Mouse (Mus musculus): Measurements from ENCODE around the gene Odf2. TPM values are rescaled to one million over a fixed set of nuclear protein-coding genes. Genes with fewer than 3 reads are reported as not detected.
"Not testable (repeated sequence)": the region's sequence is repeated elsewhere in the genome, so short reads cannot be mapped to it uniquely, and the experiment has no call there.

Gene Odf2
- polyA plus RNA-seq, 1 experiment from 2014 or later, result 33.1 TPM

- H3K9ac ChIP-seq (ENCODE audit: low read depth, low read length), result no peak overlapping the region
- H3K9me3 ChIP-seq (replicated peaks; ENCODE audit: low read length), result no peaks in the 10 kb centered on the region
- no peak overlapping the region for H3K27ac ChIP-seq
- no peak for ATAC-seq (replicated peaks; ENCODE audit: low FRiP score, low read depth)
- no peak for TF ChIP-seq CTCF (IDR thresholded peaks at IDR 0.05; ENCODE audit: low read depth)
- H3K4me1 ChIP-seq (replicated peaks; ENCODE audit: insufficient read depth, low read length), result no peaks in the 10 kb centered on the region
- no peak overlapping the region for H3K4me2 ChIP-seq (ENCODE audit: low read length)
- WGBS, result 89% methylated on average over 1 of the region's 1 CpGs
- peaks cover 85% of the 10 kb centered on the region for H3K36me3 ChIP-seq (ENCODE audit: insufficient read depth, low read length)
- no peak overlapping the region for H3K4me3 ChIP-seq (replicated peaks; ENCODE audit: low read depth, low read length)
- no peaks in the 10 kb centered on the region for H3K27me3 ChIP-seq (ENCODE audit: insufficient read depth, low read length)
- DNase-seq (ENCODE audit: low spot score), result no peak
Measured at GRCm38 (mm10) chr2:29898081-29898480, 9.1 kb downstream of the Odf2 start.

DNA sequence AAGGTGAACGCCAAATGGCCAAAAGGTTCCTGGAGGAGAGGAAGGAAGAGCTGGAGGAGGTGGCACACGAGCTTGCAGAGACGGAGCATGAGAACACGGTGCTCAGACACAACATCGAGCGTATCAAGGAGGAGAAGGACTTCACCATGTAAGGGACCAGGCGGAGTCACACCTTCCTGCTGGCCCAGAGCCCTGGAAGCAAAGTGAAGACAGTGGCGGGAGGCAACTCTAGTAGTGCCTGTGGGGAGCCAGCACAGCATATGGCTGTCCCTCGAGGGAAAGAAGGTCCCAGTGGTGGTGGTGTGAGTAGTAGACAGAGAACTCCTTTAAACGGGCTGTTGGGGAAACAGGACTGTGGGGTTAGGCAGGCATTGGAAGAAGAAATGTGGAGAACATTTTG, 13.2 kb downstream of the Odf2 start:
- ATAC-seq (replicated peaks; ENCODE audit: low FRiP score, low read depth), result no peak
- no peak overlapping the region for H3K4me3 ChIP-seq (replicated peaks; ENCODE audit: low read depth, low read length)
- peaks cover 74% of the 10 kb centered on the region for H3K36me3 ChIP-seq (ENCODE audit: insufficient read depth, low read length)
- H3K27ac ChIP-seq, result no peak overlapping the region
- no peaks in the 10 kb centered on the region for H3K27me3 ChIP-seq (ENCODE audit: insufficient read depth, low read length)
- no peak overlapping the region for H3K4me2 ChIP-seq (ENCODE audit: low read length)
- no peak for TF ChIP-seq CTCF (IDR thresholded peaks at IDR 0.05; ENCODE audit: low read depth)
- no peak overlapping the region for H3K9ac ChIP-seq (ENCODE audit: low read depth, low read length)
- H3K4me1 ChIP-seq (replicated peaks; ENCODE audit: insufficient read depth, low read length), result no peaks in the 10 kb centered on the region
- 87% methylated on average over 10 of the region's 10 CpGs for WGBS
- no peak for DNase-seq (ENCODE audit: low spot score)
- no peaks in the 10 kb centered on the region for H3K9me3 ChIP-seq (replicated peaks; ENCODE audit: low read length)

- not testable (repeated sequence) for ATAC-seq (replicated peaks; ENCODE audit: low FRiP score, low read depth); H3K27me3 ChIP-seq (ENCODE audit: insufficient read depth, low read length); H3K4me2 ChIP-seq (ENCODE audit: low read length); H3K4me1 ChIP-seq (replicated peaks; ENCODE audit: insufficient read depth, low read length); H3K9me3 ChIP-seq (replicated peaks; ENCODE audit: low read length); DNase-seq (ENCODE audit: low spot score); H3K9ac ChIP-seq (ENCODE audit: low read depth, low read length); H3K27ac ChIP-seq; H3K4me3 ChIP-seq (replicated peaks; ENCODE audit: low read depth, low read length)
- H3K36me3 ChIP-seq (ENCODE audit: insufficient read depth, low read length), result peaks cover 49% of the 10 kb centered on the region
- 87% methylated on average over 2 of the region's 2 CpGs for WGBS
Measured at GRCm38 (mm10) chr2:29908171-29908570, 19.1 kb downstream of the Odf2 start.

DNA sequence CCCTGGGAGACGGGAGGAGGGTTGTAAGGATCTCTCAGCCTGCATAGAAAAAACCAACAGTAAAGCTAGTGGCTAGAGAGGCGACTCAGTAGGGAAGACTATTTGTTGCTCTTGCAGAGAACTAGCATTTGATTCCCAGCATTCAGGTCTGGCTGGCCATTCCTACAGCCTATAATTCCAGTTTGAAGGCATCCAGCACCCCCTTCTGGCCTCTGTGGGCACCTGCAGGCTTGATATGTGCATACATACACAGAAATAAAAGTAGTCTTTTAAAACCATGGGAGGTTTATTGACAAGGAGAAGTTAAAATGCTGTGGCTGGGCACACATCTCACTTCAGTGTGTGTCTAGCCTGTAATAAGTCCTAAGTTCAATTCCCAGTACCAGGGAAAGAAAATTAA, 21.0 kb downstream of the Odf2 start:
- peak; percentile 47; the same call in 1 of the 2 replicates for TF ChIP-seq CTCF (IDR thresholded peaks at IDR 0.05; ENCODE audit: low read depth)
- Histone ChIP-seq H3K9me3 (replicated peaks; ENCODE audit: low read length) (no peaks in the 10 kb centered on the region), H3K9ac (ENCODE audit: low read depth, low read length) (no peak overlapping the region), H3K4me1 (replicated peaks; ENCODE audit: insufficient read depth, low read length) (no peaks in the 10 kb centered on the region), H3K36me3 (ENCODE audit: insufficient read depth, low read length) (peaks cover 58% of the 10 kb centered on the region), H3K4me3 (replicated peaks; ENCODE audit: low read depth, low read length) (no peak overlapping the region), H3K27me3 (ENCODE audit: insufficient read depth, low read length) (no peaks in the 10 kb centered on the region), H3K4me2 (ENCODE audit: low read length) (no peak overlapping the region), H3K27ac (no peak overlapping the region)
- WGBS, result 91% methylated on average over 2 of the region's 2 CpGs
- ATAC-seq (replicated peaks; ENCODE audit: low FRiP score, low read depth), result no peak
- DNase-seq (ENCODE audit: low spot score), result peak; percentile 13

DNA sequence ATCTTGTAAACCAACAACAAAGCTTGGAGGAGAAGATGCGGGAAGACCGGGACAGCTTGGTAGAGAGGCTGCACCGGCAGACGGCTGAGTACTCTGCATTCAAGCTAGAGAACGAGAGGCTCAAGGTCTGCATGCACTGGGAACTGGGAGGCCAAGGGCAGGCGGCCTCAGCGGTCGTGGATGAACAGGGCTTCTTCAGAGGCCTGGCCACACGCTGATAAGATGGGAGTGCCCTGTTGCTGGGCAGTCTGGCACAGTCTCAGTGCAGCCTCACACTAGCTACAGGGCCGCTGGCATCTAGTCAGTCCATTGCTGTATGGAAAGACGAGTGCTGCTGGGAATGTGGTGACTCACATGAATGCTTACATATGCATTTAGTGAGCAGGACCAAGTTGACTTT, 28.6 kb downstream of the Odf2 start:
- no peak overlapping the region for H3K4me3 ChIP-seq (replicated peaks; ENCODE audit: low read depth, low read length)
- no peak overlapping the region for H3K27ac ChIP-seq
- H3K4me1 ChIP-seq (replicated peaks; ENCODE audit: insufficient read depth, low read length), result no peaks in the 10 kb centered on the region
- no peak overlapping the region for H3K4me2 ChIP-seq (ENCODE audit: low read length)
- DNase-seq (ENCODE audit: low spot score) (no peak), ATAC-seq (replicated peaks; ENCODE audit: low FRiP score, low read depth) (no peak)
- no peaks in the 10 kb centered on the region for H3K27me3 ChIP-seq (ENCODE audit: insufficient read depth, low read length)
- WGBS, result 92% methylated on average over 11 of the region's 11 CpGs
- no peak overlapping the region for H3K9ac ChIP-seq (ENCODE audit: low read depth, low read length)
- H3K9me3 ChIP-seq (replicated peaks; ENCODE audit: low read length), result no peaks in the 10 kb centered on the region
- no peak for TF ChIP-seq CTCF (IDR thresholded peaks at IDR 0.05; ENCODE audit: low read depth)
- H3K36me3 ChIP-seq (ENCODE audit: insufficient read depth, low read length), result peaks cover 69% of the 10 kb centered on the region

- peak; percentile 64 for DNase-seq (ENCODE audit: low spot score)
- H3K27me3 ChIP-seq (ENCODE audit: insufficient read depth, low read length), result no peaks in the 10 kb centered on the region
Measured at GRCm38 (mm10) chr2:29922011-29922410, 33.0 kb downstream of the Odf2 start.

GRCm38 (mm10) chr2:29926542-29926941, 37.5 kb downstream of the Odf2 start:
- no peak overlapping the region for H3K9ac ChIP-seq (ENCODE audit: low read depth, low read length)
- no peak for TF ChIP-seq CTCF (IDR thresholded peaks at IDR 0.05; ENCODE audit: low read depth)
- H3K27ac ChIP-seq, result no peak overlapping the region
- no peak overlapping the region for H3K4me2 ChIP-seq (ENCODE audit: low read length)
- H3K4me3 ChIP-seq (replicated peaks; ENCODE audit: low read depth, low read length), result no peak overlapping the region
- peak; percentile 53; the same call in 1 of the 2 replicates for ATAC-seq (replicated peaks; ENCODE audit: low FRiP score, low read depth)
- peaks cover 66% of the 10 kb centered on the region for H3K36me3 ChIP-seq (ENCODE audit: insufficient read depth, low read length)
- H3K4me1 ChIP-seq (replicated peaks; ENCODE audit: insufficient read depth, low read length), result no peaks in the 10 kb centered on the region
- H3K27me3 ChIP-seq (ENCODE audit: insufficient read depth, low read length), result no peaks in the 10 kb centered on the region
- DNase-seq (ENCODE audit: low spot score), result peak; percentile 4
- no peaks in the 10 kb centered on the region for H3K9me3 ChIP-seq (replicated peaks; ENCODE audit: low read length)
- WGBS, result 87% methylated on average over 5 of the region's 5 CpGs

More at GRCm38 (mm10) chr2:29922011-29922410, 33.0 kb downstream of the Odf2 start:
- Histone ChIP-seq H3K4me2 (ENCODE audit: low read length) (no peak overlapping the region), H3K9me3 (replicated peaks; ENCODE audit: low read length) (no peaks in the 10 kb centered on the region), H3K27ac (no peak overlapping the region), H3K9ac (ENCODE audit: low read depth, low read length) (no peak overlapping the region), H3K36me3 (ENCODE audit: insufficient read depth, low read length) (peaks cover 70% of the 10 kb centered on the region), H3K4me1 (replicated peaks; ENCODE audit: insufficient read depth, low read length) (no peaks in the 10 kb centered on the region), H3K4me3 (replicated peaks; ENCODE audit: low read depth, low read length) (no peak overlapping the region)
- no peak for ATAC-seq (replicated peaks; ENCODE audit: low FRiP score, low read depth)
- 24% methylated on average over 11 of the region's 11 CpGs for WGBS
- no peak for TF ChIP-seq CTCF (IDR thresholded peaks at IDR 0.05; ENCODE audit: low read depth)

All from kidney, postnatal 0 days (tissue).